ENCODE assay signal across 10 mouse cellular contexts in the genomic region with DNA sequence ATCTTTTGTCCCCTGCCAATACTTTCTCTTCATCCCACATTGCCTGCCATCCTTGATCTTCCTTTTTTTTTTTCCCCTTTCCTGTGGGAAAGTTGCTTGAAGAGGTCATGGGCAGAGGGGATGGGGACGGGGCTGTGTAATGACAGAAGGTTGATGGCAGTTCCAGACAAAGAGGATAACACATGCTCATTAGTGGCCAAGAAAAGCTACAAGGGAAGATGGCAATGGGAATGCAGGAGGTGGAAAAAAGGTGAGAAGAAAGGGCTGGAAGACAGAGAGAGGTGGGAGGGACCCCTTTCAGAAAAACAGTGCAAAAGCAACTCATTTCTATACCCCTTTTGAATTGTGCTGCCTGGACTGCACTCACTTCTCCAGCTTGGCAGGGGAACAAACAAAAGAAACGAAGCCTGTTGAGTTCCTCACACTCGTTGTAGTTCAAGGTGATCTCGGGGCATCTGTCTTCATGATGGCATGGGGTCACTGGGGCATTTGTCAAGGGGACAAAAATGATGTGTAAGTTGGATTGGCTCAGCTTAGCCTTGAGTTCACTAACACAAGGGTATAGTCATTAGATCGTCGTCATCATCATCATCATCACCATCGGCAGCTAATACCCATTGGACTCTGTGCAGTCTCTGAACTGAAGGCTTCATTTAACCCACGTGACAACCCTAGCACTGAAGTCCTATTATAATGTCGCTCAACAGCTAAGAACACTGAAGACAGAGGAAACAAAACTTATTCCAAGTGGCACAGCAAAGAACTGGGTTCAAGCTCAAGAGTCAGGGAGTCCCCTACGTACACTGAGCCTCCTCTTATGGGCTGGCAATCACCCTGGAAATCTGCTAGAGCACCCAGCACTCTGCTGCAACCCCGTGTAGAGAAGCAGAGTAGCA. TPM values are rescaled to one million over a fixed set of nuclear protein-coding genes. Genes with fewer than 3 reads are reported as not detected.
DNase-seq lines count a peak whose midpoint lies in the region; ATAC-seq and TF ChIP-seq lines count a peak whose summit lies in the region.
"Had no signal": no experiment of that assay in that cellular context is flagged by ENCODE, and none has a peak within 500 bp of the region (broad histone marks: within the 10 kb centered on the region; RNA-seq: fewer than 3 reads in every experiment).

No protein-coding gene starts in this region.

- TF ChIP-seq CTCF in gastrocnemius, adult 2 months (IDR thresholded peaks at IDR 0.05), result no peak
- TF ChIP-seq CTCF in intestine, postnatal 0 days (IDR thresholded peaks at IDR 0.05; ENCODE audit: low read depth), result no peak

- no peak for DNase-seq in gastrocnemius, adult 2 months
- DNase-seq in gastrocnemius, postnatal 10 days, result no peak
- DNase-seq in embryo, embryonic 11 days, result peak; percentile 52
- DNase-seq in right cerebral cortex, postnatal 4 days, result no peak
- DNase-seq in layer of hippocampus, postnatal 36 days, result no peak
- DNase-seq in Muller cell, postnatal 12 days (ENCODE audit: inconsistent ontology term), result no peak
- DNase-seq: thymus, adult 2 months had no signal

- intact Hi-C loops in gastrocnemius, adult 2 months (cut with DNase I), result no loop called here

- WGBS in intestine, postnatal 0 days, result 80% methylated on average over 11 of the region's 11 CpGs
- WGBS in neural tube, embryonic 12.5 days, result 22% methylated on average over 11 of the region's 11 CpGs

- no peak for ATAC-seq in intestine, postnatal 0 days
- ATAC-seq in neural tube, embryonic 12.5 days (ENCODE audit: low FRiP score, low read depth), result peak; percentile 42

- H3K9ac ChIP-seq in intestine, postnatal 0 days (ENCODE audit: low read depth, low read length), result no peak overlapping the region
- no peak overlapping the region for H3K9ac ChIP-seq in neural tube, embryonic 12.5 days
- H3K9ac ChIP-seq: embryonic facial prominence, embryonic 15.5 days had no signal

- no peaks in the 10 kb centered on the region for H3K9me3 ChIP-seq in intestine, postnatal 0 days (ENCODE audit: control insufficient read depth)
- H3K9me3 ChIP-seq in neural tube, embryonic 12.5 days, result no peaks in the 10 kb centered on the region
- H3K9me3 ChIP-seq: embryonic facial prominence, embryonic 15.5 days had no signal

- peaks cover 22% of the 10 kb centered on the region; the same call in 1 of the 2 replicates for H3K36me3 ChIP-seq in intestine, postnatal 0 days (ENCODE audit: control insufficient read depth, insufficient read depth)
- H3K36me3 ChIP-seq in neural tube, embryonic 12.5 days, result peaks cover 29% of the 10 kb centered on the region

- H3K4me2 ChIP-seq in intestine, postnatal 0 days (replicated peaks; ENCODE audit: low read depth), result peak overlapping the region; percentile 65; the same call in 1 of the 2 replicates
- peak overlapping the region; percentile 37 for H3K4me2 ChIP-seq in neural tube, embryonic 12.5 days (replicated peaks)
- H3K4me2 ChIP-seq: embryonic facial prominence, embryonic 15.5 days had no signal

- peak overlapping the region; percentile 43; the same call in 1 of the 2 replicates for H3K27ac ChIP-seq in gastrocnemius, adult 2 months
- no peak overlapping the region; the same call in none of the 2 replicates for H3K27ac ChIP-seq in intestine, postnatal 0 days (ENCODE audit: low read depth, low read length)
- H3K27ac ChIP-seq in neural tube, embryonic 12.5 days, result peak overlapping the region; percentile 75
- H3K27ac ChIP-seq: embryonic facial prominence, embryonic 15.5 days had no signal

- no peaks in the 10 kb centered on the region for H3K27me3 ChIP-seq in intestine, postnatal 0 days (replicated peaks; ENCODE audit: control insufficient read depth, insufficient read depth, low read length)
- H3K27me3 ChIP-seq in neural tube, embryonic 12.5 days (replicated peaks), result no peaks in the 10 kb centered on the region
- H3K27me3 ChIP-seq: embryonic facial prominence, embryonic 15.5 days had no signal

- H3K4me3 ChIP-seq in gastrocnemius, adult 2 months, result no peak overlapping the region
- H3K4me3 ChIP-seq in intestine, postnatal 0 days (ENCODE audit: low read depth, low read length), result 0 out of 2 replicates have a peak overlapping the region, but pooled peaks have one; percentile 2
- no peak overlapping the region for H3K4me3 ChIP-seq in neural tube, embryonic 12.5 days
- H3K4me3 ChIP-seq: embryonic facial prominence, embryonic 15.5 days had no signal

- peaks cover 20% of the 10 kb centered on the region; the same call in 1 of the 2 replicates for H3K4me1 ChIP-seq in intestine, postnatal 0 days (replicated peaks; ENCODE audit: control insufficient read depth, insufficient read depth, low read length)
- H3K4me1 ChIP-seq in neural tube, embryonic 12.5 days, result peaks cover 69% of the 10 kb centered on the region

RNA-seq across cellular contexts. Expression of gene Dtx4, which starts 11.3 kb away (rescaled TPM):
- 1 to 10 TPM; 3.9 to 4.2 TPM for total RNA-seq in gastrocnemius, adult 2 months (2021)
- total RNA-seq in gastrocnemius, postnatal 10 days (2021), result 10 to 100 TPM; 20.3 to 23.2 TPM
- 4.9 and 5.5 TPM in 2 replicates for polyA plus RNA-seq in intestine, postnatal 0 days (2015; fragmentation: Nextera tagmentation; extraction: Ambion mirVana)
- 58.4 and 63.3 TPM in 2 replicates for polyA plus RNA-seq in neural tube, embryonic 12.5 days (2016; fragmentation: Nextera tagmentation; extraction: Ambion mirVana)
- total RNA-seq in layer of hippocampus, postnatal 36 days (2021), result 10 to 100 TPM; 33.6 to 36.6 TPM

RNA-seq across cellular contexts. Expression of gene Mpeg1, which starts 29.3 kb away (rescaled TPM):
- 1 to 10 TPM in 1 of 2 experiments, under 1 TPM in 1; 0.98 to 1.1 TPM for total RNA-seq in gastrocnemius, adult 2 months (2021)
- total RNA-seq in gastrocnemius, postnatal 10 days (2021), result 1 to 10 TPM; 2.0 to 4.1 TPM
- 2.2 and 2.7 TPM in 2 replicates for polyA plus RNA-seq in intestine, postnatal 0 days (2015; fragmentation: Nextera tagmentation; extraction: Ambion mirVana)
- polyA plus RNA-seq in neural tube, embryonic 12.5 days (2016; fragmentation: Nextera tagmentation; extraction: Ambion mirVana), result 0.76 and 1.1 TPM in 2 replicates
- 1 to 10 TPM; 6.7 to 7.4 TPM for total RNA-seq in layer of hippocampus, postnatal 36 days (2021)

RNA-seq across cellular contexts. Expression of gene Fam111a, which starts 55.6 kb away (rescaled TPM):
- total RNA-seq in gastrocnemius, adult 2 months (2021), result 1 to 10 TPM; 2.1 to 2.4 TPM
- total RNA-seq in gastrocnemius, postnatal 10 days (2021), result 10 to 100 TPM in 1 of 2 experiments, 1 to 10 TPM in 1; 7.3 to 11.2 TPM
- polyA plus RNA-seq in intestine, postnatal 0 days (2015; fragmentation: Nextera tagmentation; extraction: Ambion mirVana), result 6.2 and 6.8 TPM in 2 replicates
- 13.3 and 15.7 TPM in 2 replicates for polyA plus RNA-seq in neural tube, embryonic 12.5 days (2016; fragmentation: Nextera tagmentation; extraction: Ambion mirVana)
- 1 to 10 TPM; 1.3 to 1.6 TPM for total RNA-seq in layer of hippocampus, postnatal 36 days (2021)

Comparison
In these comparisons a context has a peak if more than half of its experiments do, and no peak if none do; other contexts are left out.
1. RNA of gene Dtx4, which starts 11.3 kb away (total RNA-seq): 33.6 to 36.6 TPM in layer of hippocampus, postnatal 36 days and 20.3 to 23.2 TPM in gastrocnemius, postnatal 10 days; 3.9 to 4.2 TPM in gastrocnemius, adult 2 months; every median in the first group is over 4 times any median in the second.